Comparison of ENCODE assay signal across 36 mouse cellular contexts in the genomic region with DNA sequence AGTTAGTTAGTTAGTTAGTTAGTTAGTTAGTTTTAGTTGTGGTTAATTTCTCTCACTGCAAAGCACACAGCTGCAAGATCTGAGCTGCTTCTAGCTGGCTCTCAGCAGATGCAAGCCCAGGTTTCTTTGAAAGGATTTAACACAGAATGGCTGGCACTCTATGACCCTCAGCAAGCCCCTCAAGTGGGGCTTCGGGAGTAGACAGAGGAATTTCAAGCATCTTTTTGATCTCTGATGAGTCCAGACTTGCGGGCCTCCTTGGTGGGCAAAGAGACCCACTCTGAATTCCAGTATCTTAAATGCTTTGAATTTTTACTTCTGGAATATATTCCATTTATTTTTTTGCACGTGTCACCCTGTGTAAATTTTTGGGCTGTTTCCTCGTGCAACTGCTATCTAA. TPM values are rescaled to one million over a fixed set of nuclear protein-coding genes. Genes with fewer than 3 reads are reported as not detected.
A peak's percentile ranks its signal among the peaks of the same experiment; 100 is the strongest.
DNase-seq lines count a peak whose midpoint lies in the region; ATAC-seq and TF ChIP-seq lines count a peak whose summit lies in the region.
"Had no signal": no experiment of that assay in that cellular context is flagged by ENCODE, and none has a peak within 500 bp of the region (broad histone marks: within the 10 kb centered on the region; RNA-seq: fewer than 3 reads in every experiment).

No protein-coding gene starts in this region.

- peak; percentile 51 for DNase-seq in lung, embryonic 14.5 days
- no peak for DNase-seq in lung, postnatal 25 days (ENCODE audit: low spot score)
- DNase-seq in midbrain, embryonic 10.5 days (ENCODE audit: low spot score), result no peak
- peak; percentile 43 for DNase-seq in embryonic facial prominence, embryonic 11.5 days (ENCODE audit: low spot score)
- DNase-seq in right cerebral cortex, adult 2 months (ENCODE audit: low spot score in 2 of 2), result no peak
- DNase-seq in left cerebral cortex, postnatal 36 days (ENCODE audit: low spot score in 2 of 2), result no peak
- DNase-seq: adrenal gland, adult 2 months; cerebellum, adult 11 months; cerebellum, adult 9-11 months; heart, postnatal 14 days; kidney, postnatal 36 days; layer of hippocampus, postnatal 36 days; liver; retina, postnatal 1 day; right cerebral cortex, postnatal 4 days; thymus, postnatal 25 days had no signal

- peak; percentile 79 for ATAC-seq in lung, embryonic 14.5 days (ENCODE audit: insufficient read depth)
- 0 out of 2 replicates have a peak, but pooled peaks have one; percentile 60 for ATAC-seq in midbrain, embryonic 13.5 days
- no peak for ATAC-seq in embryonic facial prominence, embryonic 11.5 days (replicated peaks; ENCODE audit: insufficient number of reproducible peaks, low FRiP score, low TSS enrichment, low read depth)
- ATAC-seq: forebrain, embryonic 15.5 days; intestine, postnatal 0 days; midbrain, embryonic 15.5 days had no signal

- TF ChIP-seq CTCF in lung, embryonic 14.5 days (IDR thresholded peaks at IDR 0.05; ENCODE audit: low read depth), result no peak

- WGBS in lung, embryonic 14.5 days, result 15% methylated on average over 4 of the region's 4 CpGs
- WGBS in midbrain, embryonic 13.5 days, result 36% methylated on average over 4 of the region's 4 CpGs
- 43% methylated on average over 4 of the region's 4 CpGs for WGBS in midbrain, embryonic 10.5 days
- 43% methylated on average over 4 of the region's 4 CpGs for WGBS in embryonic facial prominence, embryonic 11.5 days

- H3K4me1 ChIP-seq in lung, embryonic 14.5 days (ENCODE audit: insufficient read depth), result peaks cover 5% of the 10 kb centered on the region; the same call in 1 of the 2 replicates
- peaks cover 12% of the 10 kb centered on the region for H3K4me1 ChIP-seq in midbrain, embryonic 13.5 days (replicated peaks)
- H3K4me1 ChIP-seq in midbrain, embryonic 10.5 days, result peaks cover 23% of the 10 kb centered on the region
- H3K4me1 ChIP-seq in embryonic facial prominence, embryonic 11.5 days (ENCODE audit: control insufficient read depth, insufficient read depth, low read length), result no peaks in the 10 kb centered on the region
- H3K4me1 ChIP-seq: forebrain, embryonic 15.5 days; neural tube, embryonic 13.5 days had no signal

- H3K27ac ChIP-seq in lung, embryonic 14.5 days (ENCODE audit: low read depth), result peak overlapping the region; percentile 64
- H3K27ac ChIP-seq in midbrain, embryonic 13.5 days, result no peak overlapping the region
- no peak overlapping the region for H3K27ac ChIP-seq in midbrain, embryonic 10.5 days (replicated peaks)
- no peak overlapping the region; the same call in 1 of the 2 replicates for H3K27ac ChIP-seq in embryonic facial prominence, embryonic 11.5 days (replicated peaks; ENCODE audit: low read depth, low read length)
- H3K27ac ChIP-seq: forebrain, embryonic 15.5 days; liver, embryonic 15.5 days; macrophage; midbrain, embryonic 15.5 days; neural tube, embryonic 13.5 days had no signal

- no peaks in the 10 kb centered on the region for H3K9me3 ChIP-seq in lung, embryonic 14.5 days (ENCODE audit: low read depth, low read length)
- H3K9me3 ChIP-seq in midbrain, embryonic 13.5 days, result no peaks in the 10 kb centered on the region
- H3K9me3 ChIP-seq in midbrain, embryonic 10.5 days (replicated peaks), result no peaks in the 10 kb centered on the region
- H3K9me3 ChIP-seq in embryonic facial prominence, embryonic 11.5 days (replicated peaks; ENCODE audit: control insufficient read depth, low read length), result no peaks in the 10 kb centered on the region
- H3K9me3 ChIP-seq: forebrain, embryonic 15.5 days; heart, embryonic 12.5 days; liver, embryonic 15.5 days; midbrain, embryonic 15.5 days; neural tube, embryonic 13.5 days had no signal

- no peak overlapping the region for H3K4me2 ChIP-seq in lung, embryonic 14.5 days
- H3K4me2 ChIP-seq in midbrain, embryonic 13.5 days (replicated peaks), result no peak overlapping the region
- no peak overlapping the region for H3K4me2 ChIP-seq in embryonic facial prominence, embryonic 11.5 days (ENCODE audit: low read depth, low read length)
- H3K4me2 ChIP-seq: forebrain, embryonic 15.5 days; heart, embryonic 12.5 days; liver, embryonic 15.5 days; midbrain, embryonic 15.5 days; neural tube, embryonic 13.5 days had no signal

- H3K9ac ChIP-seq in lung, embryonic 14.5 days, result no peak overlapping the region
- no peak overlapping the region for H3K9ac ChIP-seq in midbrain, embryonic 13.5 days (replicated peaks)
- no peak overlapping the region for H3K9ac ChIP-seq in embryonic facial prominence, embryonic 11.5 days (replicated peaks; ENCODE audit: low read length)
- H3K9ac ChIP-seq: forebrain, embryonic 15.5 days; heart, embryonic 12.5 days; liver, embryonic 15.5 days; midbrain, embryonic 15.5 days; neural tube, embryonic 13.5 days had no signal

- no peaks in the 10 kb centered on the region for H3K27me3 ChIP-seq in lung, embryonic 14.5 days (ENCODE audit: insufficient read depth, low read length)
- H3K27me3 ChIP-seq in midbrain, embryonic 13.5 days, result no peaks in the 10 kb centered on the region
- peaks cover 7% of the 10 kb centered on the region for H3K27me3 ChIP-seq in midbrain, embryonic 10.5 days (ENCODE audit: low read depth, poor library complexity, severe bottlenecking)
- H3K27me3 ChIP-seq in embryonic facial prominence, embryonic 11.5 days (ENCODE audit: control insufficient read depth, insufficient read depth, low read length), result no peaks in the 10 kb centered on the region
- H3K27me3 ChIP-seq: forebrain, embryonic 15.5 days; heart, embryonic 12.5 days; liver, embryonic 15.5 days; midbrain, embryonic 15.5 days; neural tube, embryonic 13.5 days had no signal

- intact Hi-C loops in left cerebral cortex, postnatal 36 days (cut with DNase I), result no loop called here

- no peak overlapping the region for H3K4me3 ChIP-seq in lung, embryonic 14.5 days (ENCODE audit: low read depth, low read length)
- no peak overlapping the region for H3K4me3 ChIP-seq in midbrain, embryonic 13.5 days (replicated peaks)
- no peak overlapping the region for H3K4me3 ChIP-seq in midbrain, embryonic 10.5 days
- H3K4me3 ChIP-seq in embryonic facial prominence, embryonic 11.5 days (ENCODE audit: low read depth, low read length), result no peak overlapping the region
- H3K4me3 ChIP-seq: forebrain, embryonic 15.5 days; heart, embryonic 12.5 days; liver, embryonic 15.5 days; midbrain, embryonic 15.5 days; myocyte; neural tube, embryonic 13.5 days had no signal

- H3K36me3 ChIP-seq in lung, embryonic 14.5 days (ENCODE audit: insufficient read depth), result no peaks in the 10 kb centered on the region
- no peaks in the 10 kb centered on the region for H3K36me3 ChIP-seq in midbrain, embryonic 13.5 days
- H3K36me3 ChIP-seq in midbrain, embryonic 10.5 days, result no peaks in the 10 kb centered on the region
- H3K36me3 ChIP-seq in embryonic facial prominence, embryonic 11.5 days (replicated peaks; ENCODE audit: control insufficient read depth, insufficient read depth, low read depth, low read length), result no peaks in the 10 kb centered on the region
- H3K36me3 ChIP-seq: forebrain, embryonic 15.5 days; heart, embryonic 12.5 days; liver, embryonic 15.5 days; midbrain, embryonic 15.5 days; neural tube, embryonic 13.5 days had no signal

RNA-seq across cellular contexts. Expression of gene 4930432M17Rik, which starts 8.4 kb away (rescaled TPM):
- polyA plus RNA-seq in lung, embryonic 14.5 days (2014; fragmentation: Nextera tagmentation; extraction: Ambion mirVana), result not detected in 2 replicates
- polyA plus RNA-seq in midbrain, embryonic 13.5 days (2015; fragmentation: Nextera tagmentation; extraction: Ambion mirVana), result not detected in 2 replicates
- polyA plus RNA-seq in midbrain, embryonic 10.5 days (2016; fragmentation: Nextera tagmentation; extraction: Ambion mirVana), result not detected in 2 replicates
- not detected in 2 replicates for polyA plus RNA-seq in embryonic facial prominence, embryonic 11.5 days (2014; fragmentation: Nextera tagmentation; extraction: Ambion mirVana)
- total RNA-seq in left cerebral cortex, postnatal 36 days (2021), result not detected
- total RNA-seq: adrenal gland, adult 2 months; adrenal gland, postnatal 4 days; common myeloid progenitor, adult 5-6 weeks; gastrocnemius, adult 8-10 months; heart, postnatal 14 days; layer of hippocampus, adult 8-10 months; layer of hippocampus, postnatal 36 days; left cerebral cortex, postnatal 25 days; MEL had no signal
- polyA plus RNA-seq: adrenal gland, adult 2 months; C2C12; forebrain, embryonic 15.5 days; gonadal fat pad, adult 2 months; heart, embryonic 12.5 days; hindbrain, embryonic 11.5 days; intestine, postnatal 0 days; kidney, embryonic 14.5 days; liver, embryonic 15.5 days; macrophage; midbrain, embryonic 15.5 days; myocyte; neural tube, embryonic 13.5 days; stomach, embryonic 14.5 days had no signal

RNA-seq across cellular contexts. Expression of gene F3, which starts 44.4 kb away (rescaled TPM):
- 16.1 and 19.1 TPM in 2 replicates for polyA plus RNA-seq in lung, embryonic 14.5 days (2014; fragmentation: Nextera tagmentation; extraction: Ambion mirVana)
- 5.0 and 5.5 TPM in 2 replicates for polyA plus RNA-seq in midbrain, embryonic 13.5 days (2015; fragmentation: Nextera tagmentation; extraction: Ambion mirVana)
- 4.6 and 5.8 TPM in 2 replicates for polyA plus RNA-seq in midbrain, embryonic 10.5 days (2016; fragmentation: Nextera tagmentation; extraction: Ambion mirVana)
- polyA plus RNA-seq in embryonic facial prominence, embryonic 11.5 days (2014; fragmentation: Nextera tagmentation; extraction: Ambion mirVana), result 14.2 and 14.9 TPM in 2 replicates
- total RNA-seq in left cerebral cortex, postnatal 36 days (2021), result 10 to 100 TPM; 46.1 to 50.9 TPM
- total RNA-seq: MEL had no signal

Comparison
In these comparisons a context has a peak if more than half of its experiments do, and no peak if none do; other contexts are left out.
1. DNase-seq: peak in lung, embryonic 14.5 days (single experiment) and embryonic facial prominence, embryonic 11.5 days (single experiment); none in lung, postnatal 25 days (single experiment), midbrain, embryonic 10.5 days (single experiment), right cerebral cortex, adult 2 months (0 of 2) and left cerebral cortex, postnatal 36 days (0 of 2).